Mouse (Mus musculus) CH12.LX (cell line): ENCODE measurements around the gene Kcnmb3. TPM values are rescaled to one million over a fixed set of nuclear protein-coding genes. Genes with fewer than 3 reads are reported as not detected.

Source experiments
- DNase-seq: peaks from one replicate; pipeline ENCODE4 v3.0.0-alpha.2; 2013; ENCODE audit errors: extremely low read depth
- H3K27ac ChIP-seq: 2 replicates; pipeline ENCODE4 v1.5.1; 2012; ENCODE audit warnings: low read depth, mild to moderate bottlenecking, control low read depth, moderate library complexity; ENCODE audit not compliant: insufficient read depth
- H3K27me3 ChIP-seq: replicated peaks from 2 replicates; pipeline ENCODE3; 2012; ENCODE audit warnings: inconsistent platforms
- H3K36me3 ChIP-seq, 2 experiments: replicated peaks in 1 of 2; 2 replicates each; pipeline versions ENCODE3 to v1.6.1; 2012; ENCODE audit warnings: inconsistent platforms in 1 of 2, low read length in 1 of 2, mild to moderate bottlenecking in 1 of 2, mixed read lengths in 1 of 2, moderate library complexity in 1 of 2; ENCODE audit not compliant: control insufficient read depth in 1 of 2, insufficient read depth in 1 of 2
- H3K4me1 ChIP-seq, 2 experiments: 2 replicates each; pipeline ENCODE4 v1.6.1; 2012; ENCODE audit warnings: inconsistent platforms in 1 of 2, moderate library complexity in 1 of 2; ENCODE audit not compliant: insufficient read depth in 2 of 2, control insufficient read depth in 1 of 2
- H3K4me2 ChIP-seq: 2 replicates; pipeline ENCODE4 v1.6.1; 2012; ENCODE audit warnings: low read depth, mild to moderate bottlenecking, control low read depth; ENCODE audit not compliant: poor library complexity, insufficient read depth, severe bottlenecking
- H3K4me3 ChIP-seq, 3 experiments: fragments of 150-350 bp in 1 of 3; sonication (generic) in 1 of 3; replicated peaks in 1 of 3; 2 replicates each; pipeline versions ENCODE3 to v1.5.1; 2011 to 2012; ENCODE audit warnings: low read depth in 2 of 3, low read length in 2 of 3, mild to moderate bottlenecking in 2 of 3, moderate library complexity in 2 of 3, control low read depth in 1 of 3, improper control_type of control experiment in 1 of 3, inconsistent platforms in 1 of 3, mixed read lengths in 1 of 3; ENCODE audit not compliant: poor library complexity in 1 of 3
- H3K79me2 ChIP-seq: replicated peaks from 2 replicates; pipeline ENCODE4 v1.6.1; 2012; ENCODE audit warnings: mild to moderate bottlenecking, moderate library complexity; ENCODE audit not compliant: control insufficient read depth, poor library complexity, insufficient read depth, severe bottlenecking; ENCODE audit errors: extremely low read depth
- H3K9ac ChIP-seq: 2 replicates; pipeline ENCODE4 v1.6.1; 2012; ENCODE audit warnings: low read depth, mild to moderate bottlenecking, control low read depth, moderate library complexity; ENCODE audit not compliant: insufficient read depth
- H3K9me3 ChIP-seq: replicated peaks from 2 replicates; pipeline ENCODE3; 2012; ENCODE audit warnings: low read length, inconsistent platforms, mixed read lengths
- BHLHE40 ChIP-seq: IDR thresholded peaks from 2 replicates; pipeline ENCODE4 v1.6.1; 2011; ENCODE audit warnings: mild to moderate bottlenecking, low read depth, low read length, improper control_type of control experiment
- CHD1 ChIP-seq: IDR thresholded peaks from 2 replicates; pipeline ENCODE4 v1.6.1; 2012; ENCODE audit warnings: low read depth, low read length, improper control_type of control experiment, inconsistent platforms
- CHD2 ChIP-seq: IDR thresholded peaks from 2 replicates; pipeline ENCODE4 v1.6.1; 2011; ENCODE audit warnings: low read length, improper control_type of control experiment
- CTCF ChIP-seq, 2 experiments: IDR thresholded peaks in 1 of 2; conservative IDR thresholded peaks in 1 of 2; 2 replicates each; pipeline ENCODE4 v1.5.1; 2011 to 2012; ENCODE audit warnings: low read depth in 2 of 2, low read length in 2 of 2, improper control_type of control experiment in 1 of 2, inconsistent platforms in 1 of 2, mild to moderate bottlenecking in 1 of 2, moderate library complexity in 1 of 2
- E2F4 ChIP-seq: IDR thresholded peaks from 2 replicates; pipeline ENCODE4 v1.6.1; 2011; ENCODE audit warnings: low read depth, low read length, improper control_type of control experiment; ENCODE audit not compliant: insufficient replicate concordance
- ELF1 ChIP-seq: IDR thresholded peaks from 2 replicates; pipeline ENCODE4 v1.6.1; 2014; ENCODE audit warnings: low read depth, mild to moderate bottlenecking, inconsistent platforms, low read length, improper control_type of control experiment
- EP300 ChIP-seq: IDR thresholded peaks from 2 replicates; pipeline ENCODE4 v1.6.1; 2011; ENCODE audit warnings: low read length, improper control_type of control experiment
- ETS1 ChIP-seq: conservative IDR thresholded peaks from 2 replicates; pipeline ENCODE4 v1.6.1; 2012; ENCODE audit warnings: low read depth, mild to moderate bottlenecking, inconsistent platforms, low read length, improper control_type of control experiment, moderate library complexity
- GABPA ChIP-seq: IDR thresholded peaks from 2 replicates; pipeline ENCODE4 v1.6.1; 2012; ENCODE audit warnings: low read depth, low read length, improper control_type of control experiment, inconsistent platforms; ENCODE audit not compliant: insufficient replicate concordance
- HCFC1 ChIP-seq: IDR thresholded peaks from 2 replicates; pipeline ENCODE4 v1.6.1; 2012; ENCODE audit warnings: low read depth, mild to moderate bottlenecking, inconsistent platforms, low read length, improper control_type of control experiment
- IRF4 ChIP-seq: IDR thresholded peaks from 2 replicates; pipeline ENCODE4 v1.6.1; 2014; ENCODE audit warnings: low read depth, mild to moderate bottlenecking, inconsistent platforms, low read length, improper control_type of control experiment
- JUN ChIP-seq: IDR thresholded peaks from 2 replicates; pipeline ENCODE4 v1.6.1; 2011; ENCODE audit warnings: low read depth, mild to moderate bottlenecking, low read length, improper control_type of control experiment, moderate library complexity; ENCODE audit not compliant: insufficient read depth
- JUND ChIP-seq: conservative IDR thresholded peaks from 2 replicates; pipeline ENCODE4 v1.6.1; 2011; ENCODE audit warnings: low read depth, low read length, improper control_type of control experiment
- KAT2A ChIP-seq: IDR thresholded peaks from 2 replicates; pipeline ENCODE4 v1.6.1; 2012; ENCODE audit warnings: low read length, improper control_type of control experiment, inconsistent platforms; ENCODE audit not compliant: insufficient replicate concordance
- MAFK ChIP-seq: IDR thresholded peaks from 2 replicates; pipeline ENCODE4 v1.6.1; 2011; ENCODE audit warnings: low read length, improper control_type of control experiment; ENCODE audit not compliant: insufficient replicate concordance
- MAX ChIP-seq: IDR thresholded peaks from 2 replicates; pipeline ENCODE4 v1.6.1; 2011; ENCODE audit warnings: low read length, improper control_type of control experiment
- MAZ ChIP-seq: IDR thresholded peaks from 2 replicates; pipeline ENCODE4 v1.6.1; 2012; ENCODE audit warnings: low read depth, mild to moderate bottlenecking, inconsistent platforms, low read length, improper control_type of control experiment, moderate library complexity
- MEF2A ChIP-seq: IDR thresholded peaks from 2 replicates; pipeline ENCODE4 v1.6.1; 2014; ENCODE audit warnings: low read depth, mild to moderate bottlenecking, inconsistent platforms, low read length, improper control_type of control experiment, borderline replicate concordance
- MXI1 ChIP-seq: IDR thresholded peaks from 2 replicates; pipeline ENCODE4 v1.6.1; 2011; ENCODE audit warnings: mild to moderate bottlenecking, low read depth, low read length, improper control_type of control experiment
- MYC ChIP-seq: IDR thresholded peaks from 2 replicates; pipeline ENCODE4 v1.6.1; 2011; ENCODE audit warnings: low read depth, mild to moderate bottlenecking, improper control_type of control experiment, low read length
- NELFE ChIP-seq: IDR thresholded peaks from 2 replicates; pipeline ENCODE4 v1.6.1; 2011; ENCODE audit warnings: low read depth, low read length, improper control_type of control experiment
- NRF1 ChIP-seq: IDR thresholded peaks from 2 replicates; pipeline ENCODE4 v1.6.1; 2014; ENCODE audit warnings: low read depth, mild to moderate bottlenecking, inconsistent platforms, low read length, improper control_type of control experiment, moderate library complexity
- PAX5 ChIP-seq: IDR thresholded peaks from 2 replicates; pipeline ENCODE4 v1.6.1; 2012; ENCODE audit warnings: low read length, inconsistent platforms, mixed read lengths
- POLR2A ChIP-seq: IDR thresholded peaks from 2 replicates; pipeline ENCODE4 v1.6.1; 2011; ENCODE audit warnings: low read depth, mild to moderate bottlenecking, improper control_type of control experiment, low read length
- POLR2AphosphoS2 ChIP-seq: IDR thresholded peaks from 2 replicates; pipeline ENCODE4 v1.6.1; 2011; ENCODE audit warnings: low read depth, low read length, improper control_type of control experiment
- RAD21 ChIP-seq: IDR thresholded peaks from 2 replicates; pipeline ENCODE4 v1.6.1; 2011; ENCODE audit warnings: low read depth, mild to moderate bottlenecking, low read length, improper control_type of control experiment, moderate library complexity
- RCOR1 ChIP-seq: conservative IDR thresholded peaks from 2 replicates; pipeline ENCODE4 v1.6.1; 2012; ENCODE audit warnings: low read depth, mild to moderate bottlenecking, inconsistent platforms, low read length, improper control_type of control experiment
- SIN3A ChIP-seq: IDR thresholded peaks from 2 replicates; pipeline ENCODE4 v1.6.1; 2012; ENCODE audit warnings: low read length, improper control_type of control experiment, inconsistent platforms
- SMC3 ChIP-seq: IDR thresholded peaks from 2 replicates; pipeline ENCODE4 v1.6.1; 2011; ENCODE audit warnings: low read depth, low read length, improper control_type of control experiment
- TBP ChIP-seq: conservative IDR thresholded peaks from 2 replicates; pipeline ENCODE4 v1.6.1; 2011; ENCODE audit warnings: low read depth, low read length, improper control_type of control experiment
- TCF12 ChIP-seq: IDR thresholded peaks from 2 replicates; pipeline ENCODE4 v1.6.1; 2014; ENCODE audit warnings: low read depth, mild to moderate bottlenecking, inconsistent platforms, low read length, improper control_type of control experiment
- UBTF ChIP-seq: IDR thresholded peaks from 2 replicates; pipeline ENCODE4 v1.6.1; 2012; ENCODE audit warnings: low read depth, mild to moderate bottlenecking, inconsistent platforms, low read length, improper control_type of control experiment, moderate library complexity
- USF1 ChIP-seq: IDR thresholded peaks from 2 replicates; pipeline ENCODE4 v1.6.1; 2014; ENCODE audit warnings: low read depth, mild to moderate bottlenecking, inconsistent platforms, low read length, improper control_type of control experiment
- USF2 ChIP-seq: conservative IDR thresholded peaks from 2 replicates; pipeline ENCODE4 v1.6.1; 2011; ENCODE audit warnings: low read depth, low read length, improper control_type of control experiment
- ZC3H11A ChIP-seq: IDR thresholded peaks from 2 replicates; pipeline ENCODE4 v1.6.1; 2012; ENCODE audit warnings: low read depth, mild to moderate bottlenecking, inconsistent platforms, low read length, improper control_type of control experiment
- ZKSCAN1 ChIP-seq: IDR thresholded peaks from 2 replicates; pipeline ENCODE4 v1.6.1; 2012; ENCODE audit warnings: low read depth, inconsistent platforms, low read length, improper control_type of control experiment, borderline replicate concordance
- ZMIZ1 ChIP-seq: IDR thresholded peaks from 2 replicates; pipeline ENCODE4 v1.6.1; 2012; ENCODE audit warnings: low read depth, mild to moderate bottlenecking, inconsistent platforms, low read length, improper control_type of control experiment
- ZNF384 ChIP-seq: IDR thresholded peaks from 2 replicates; pipeline ENCODE4 v1.6.1; 2012; ENCODE audit warnings: low read depth, low read length, improper control_type of control experiment, inconsistent platforms
- dilution Hi-C: fragments of 300-500 bp; cut with MboI; formaldehyde crosslinking; loops from 2 replicates; pipeline ENCODE4 v1.14.3; 2020; ENCODE audit warnings: low sequenced_read_pairs; ENCODE audit not compliant: extremely low pct_unique_long_range_greater_than_20kb, extremely low pct_ligation_motif_present
- in situ Hi-C: fragments of 300-500 bp; cut with MboI; formaldehyde crosslinking; loops from 3 replicates; pipeline ENCODE4 v1.14.3; 2019; ENCODE audit warnings: low sequenced_read_pairs, low pct_ligation_motif_present, low pct_unique_long_range_greater_than_20kb, mixed read lengths
- polyA plus RNA-seq: library from polyadenylated mRNA; unstranded; fragments of >175 nt; gene quantifications from 2 replicates; pipeline ENCODE4 v1.2.1, GENCODE M21; 2012; ENCODE audit warnings: low read depth; ENCODE audit not compliant: insufficient read length
- total RNA-seq, 2 experiments: library from RNA; depleted of rRNA; stranded (reverse); fragments of 300-350 nt in 1 of 2; fragments of >200 nt in 1 of 2; gene quantifications; 2 replicates each; pipeline ENCODE4 v1.2.3; 2012 to 2014

Gene Kcnmb3
- total and polyA plus RNA-seq, 3 experiments: 1.0 to 4.7 (median 2.4) TPM

- no peaks in the 10 kb centered on the region for H3K9me3 ChIP-seq
- no peaks in the 10 kb centered on the region for H3K27me3 ChIP-seq
- dilution Hi-C loops (no loop called here), in situ Hi-C loops (no loop called here)
- peaks cover 3% of the 10 kb centered on the region; the same call in 1 of the 2 replicates for H3K79me2 ChIP-seq
- peak overlapping the region; percentile 72 for H3K4me2 ChIP-seq
- peak; percentile 84 for DNase-seq
- H3K36me3 ChIP-seq: peaks cover 32 to 55% of the 10 kb centered on the region in 2 experiments
- peak overlapping the region in 2 of 3 experiments; percentile 17 to 37 for H3K4me3 ChIP-seq
- TF ChIP-seq MAFK (no peak), TCF12 (peak; percentile 33; the same call in 1 of the 2 replicates), JUN (peak; percentile 68), JUND (peak; percentile 73), MEF2A (peak; percentile 64; the same call in 1 of the 2 replicates), BHLHE40 (peak; percentile 75), CTCF (conservative IDR thresholded peaks at IDR 0.05 in 1 of 2, IDR thresholded peaks at IDR 0.05 in 1 of 2; ENCODE audit: low read depth in 2 of 2, low read length in 2 of 2) (no peak), EP300 (peak; percentile 86), MXI1 (peak; percentile 70; the same call in 1 of the 2 replicates), NRF1 (no peak), ELF1 (peak; percentile 80), USF1 (no peak), E2F4 (no peak), IRF4 (peak; percentile 75), USF2 (no peak), PAX5 (no peak), CHD2 (no peak), ZMIZ1 (no peak), MYC (peak; percentile 86), UBTF (no peak), POLR2A (peak; percentile 66), TBP (peak; percentile 68; the same call in 1 of the 2 replicates), MAX (peak; percentile 68), ZKSCAN1 (no peak), MAZ (no peak), SMC3 (no peak; the same call in 1 of the 2 replicates), HCFC1 (peak; percentile 36; the same call in 1 of the 2 replicates), RCOR1 (no peak), ZC3H11A (no peak), ETS1 (peak; percentile 91), KAT2A (no peak), POLR2AphosphoS2 (no peak), GABPA (no peak), RAD21 (no peak; the same call in 1 of the 2 replicates), CHD1 (no peak), SIN3A (peak; percentile 80), NELFE (0 out of 2 replicates have a peak, but pooled peaks have one; percentile 43), ZNF384 (no peak)
- peak overlapping the region; percentile 85 for H3K9ac ChIP-seq
- peak overlapping the region; percentile 90 for H3K27ac ChIP-seq
- peaks cover 16 to 63% of the 10 kb centered on the region in 2 experiments for H3K4me1 ChIP-seq
Observed at GRCm38 (mm10) chr3:32437820-32438219, 54.2 kb downstream of the Kcnmb3 start.
